Mouse (Mus musculus): ENCODE data around the gene Nop53. TPM values are rescaled to one million over a fixed set of nuclear protein-coding genes. Genes with fewer than 3 reads are reported as not detected.

Gene Nop53
- total RNA-seq, 2 experiments from 2014 or later, result 137 to 141 TPM

Other genes with a start within 250 kb of the Nop53 start
- not detected for gene Obox5, start 195.9 kb downstream of the Nop53 start, total RNA-seq (2021)
- not detected for gene Obox6, start 106.4 kb downstream of the Nop53 start, total RNA-seq (2021)
- gene Crx, start 66.1 kb downstream of the Nop53 start, total RNA-seq (2021), result not detected
- not detected for gene Crxos, start 63.5 kb downstream of the Nop53 start, total RNA-seq (2021)
- gene Selenow, start 23.7 kb downstream of the Nop53 start, total RNA-seq (2021), result 100 to 1,000 TPM; 169 to 178 TPM
- gene Ehd2, start 21.5 kb upstream of the Nop53 start, total RNA-seq (2021), result 100 to 1,000 TPM in 1 of 2 experiments, 10 to 100 TPM in 1; 93.1 to 131 TPM
- 1 to 10 TPM; 8.1 to 8.2 TPM for gene Bicra, start 101.8 kb upstream of the Nop53 start, total RNA-seq (2021)
- not detected for gene Zfp541, start 115.7 kb upstream of the Nop53 start, total RNA-seq (2021)
- 10 to 100 TPM; 81.3 to 84.7 TPM for gene Napa, start 152.4 kb upstream of the Nop53 start, total RNA-seq (2021)
- gene Kptn, start 173.8 kb upstream of the Nop53 start, total RNA-seq (2021), result 10 to 100 TPM; 23.0 to 23.1 TPM
- 1 to 10 TPM in 1 of 2 experiments, under 1 TPM in 1; 0.67 to 1.1 TPM for gene Slc8a2, start 183.8 kb upstream of the Nop53 start, total RNA-seq (2021)
- 1 to 10 TPM; 3.9 to 4.9 TPM for gene Meis3, start 229.0 kb upstream of the Nop53 start, total RNA-seq (2021)

Measured in heart, postnatal 36 days (tissue).